Mouse (Mus musculus) MEL (cell line): ENCODE results near the gene Adgrg6.

Experiments
- EP300 ChIP-seq, 2 experiments: IDR thresholded peaks; 2 replicates each; pipeline ENCODE4 v1.6.1; 2011; ENCODE audit warnings: improper control_type of control experiment in 2 of 2, low read length in 2 of 2, low read depth in 1 of 2, mild to moderate bottlenecking in 1 of 2
- MEF2A ChIP-seq: IDR thresholded peaks from 2 replicates; pipeline ENCODE4 v1.6.1; 2014; ENCODE audit warnings: low read depth, mild to moderate bottlenecking, inconsistent platforms, low read length, improper control_type of control experiment; ENCODE audit not compliant: poor library complexity, insufficient replicate concordance, severe bottlenecking; ENCODE audit errors: extremely low read depth
- UBTF ChIP-seq: IDR thresholded peaks from 2 replicates; pipeline ENCODE4 v1.6.1; 2012; ENCODE audit warnings: low read depth, mild to moderate bottlenecking, inconsistent platforms, low read length, improper control_type of control experiment, moderate library complexity, borderline replicate concordance; ENCODE audit not compliant: insufficient read depth
- USF1 ChIP-seq: IDR thresholded peaks from 2 replicates; pipeline ENCODE4 v1.6.1; 2014; ENCODE audit warnings: low read depth, mild to moderate bottlenecking, inconsistent platforms, low read length, improper control_type of control experiment, moderate library complexity

DNA sequence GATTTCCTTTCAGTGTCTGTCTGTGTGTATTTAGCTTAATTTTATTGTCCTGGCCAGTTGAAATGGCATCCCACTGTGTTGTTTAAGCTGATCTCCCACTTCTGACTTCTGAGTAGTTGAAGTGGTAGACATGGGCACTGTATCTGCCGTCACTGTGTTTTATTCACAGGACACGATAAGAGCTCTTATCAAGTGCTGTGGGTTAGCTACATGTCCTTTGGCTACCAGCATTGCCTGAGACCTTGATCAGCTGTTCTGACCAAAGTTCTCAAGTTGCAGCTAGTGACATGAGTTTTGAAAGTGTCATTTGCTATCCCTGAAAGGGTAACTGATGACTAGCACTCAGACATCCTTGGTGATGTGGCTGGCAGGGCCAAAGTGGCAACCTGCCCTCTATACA lies 45.4 kb upstream of the Adgrg6 start:
- no peak for TF ChIP-seq MEF2A
- TF ChIP-seq EP300 (IDR thresholded peaks at IDR 0.05; ENCODE audit: low read depth in 1 of 2, low read length in 2 of 2): no peak
- TF ChIP-seq UBTF: no peak
- TF ChIP-seq USF1: no peak
